ENCODE assay signal across 29 mouse cellular contexts in genomic region chr8:117676460-117676859, GRCm38 (mm10). TPM values are rescaled to one million over a fixed set of nuclear protein-coding genes. Genes with fewer than 3 reads are reported as not detected.
DNase-seq lines count a peak whose midpoint lies in the region; ATAC-seq and TF ChIP-seq lines count a peak whose summit lies in the region.
"Had no signal": no experiment of that assay in that cellular context is flagged by ENCODE, and none has a peak within 500 bp of the region (broad histone marks: within the 10 kb centered on the region; RNA-seq: fewer than 3 reads in every experiment).

No protein-coding gene starts in this region.

- ATAC-seq in liver, embryonic 11.5 days (replicated peaks; ENCODE audit: low FRiP score), result 0 out of 2 replicates have a peak, but pooled peaks have one; percentile 16
- peak; percentile 71 for ATAC-seq in liver, postnatal 0 days
- ATAC-seq: forebrain, embryonic 15.5 days; hindbrain, postnatal 0 days had no signal

- 62% methylated on average over 9 of the region's 9 CpGs for WGBS in liver, embryonic 11.5 days
- 52% methylated on average over 9 of the region's 9 CpGs for WGBS in liver, postnatal 0 days (ENCODE audit: insufficient replicate concordance)

- no peak overlapping the region for H3K4me2 ChIP-seq in liver, embryonic 11.5 days
- peak overlapping the region; percentile 40 for H3K4me2 ChIP-seq in liver, postnatal 0 days (ENCODE audit: low read depth, low read length)
- H3K4me2 ChIP-seq: embryonic facial prominence, embryonic 15.5 days; forebrain, embryonic 15.5 days; heart, embryonic 11.5 days had no signal

- H3K27me3 ChIP-seq in liver, embryonic 11.5 days (replicated peaks; ENCODE audit: control insufficient read depth, insufficient read depth, low read length), result no peaks in the 10 kb centered on the region
- no peaks in the 10 kb centered on the region for H3K27me3 ChIP-seq in liver, postnatal 0 days (ENCODE audit: insufficient read depth, low read length)
- H3K27me3 ChIP-seq: CH12.LX; embryonic facial prominence, embryonic 15.5 days; forebrain, embryonic 15.5 days had no signal

- H3K9me3 ChIP-seq in liver, embryonic 11.5 days (ENCODE audit: control insufficient read depth, low read length), result no peaks in the 10 kb centered on the region
- no peaks in the 10 kb centered on the region for H3K9me3 ChIP-seq in liver, postnatal 0 days (ENCODE audit: low read length)
- H3K9me3 ChIP-seq: embryonic facial prominence, embryonic 15.5 days; forebrain, embryonic 15.5 days had no signal

- no peak for TF ChIP-seq CTCF in liver, postnatal 0 days (IDR thresholded peaks at IDR 0.05; ENCODE audit: low read depth)

- peak; percentile 14 for DNase-seq in urinary bladder, postnatal 14 days (ENCODE audit: low spot score)
- no peak for DNase-seq in urinary bladder, adult 18-20 months (ENCODE audit: low spot score in 2 of 2)
- DNase-seq in liver, embryonic 11.5 days (ENCODE audit: low spot score), result no peak
- peak; percentile 47 for DNase-seq in liver, postnatal 0 days
- no peak for DNase-seq in adrenal gland, adult 8-10 months
- no peak for DNase-seq in embryo, embryonic 10 days (ENCODE audit: low spot score)
- DNase-seq in cerebellum, postnatal 10 days, result no peak
- DNase-seq: adrenal gland, postnatal 14 days; B cell, adult 2 months; cerebellum, adult 2 months; gastrocnemius, postnatal 10 days; kidney, adult 18-20 months; layer of hippocampus, adult 9-11 months; lung, postnatal 4 days; midbrain, embryonic 14.5 days had no signal

- no peaks in the 10 kb centered on the region for H3K4me1 ChIP-seq in liver, embryonic 11.5 days (replicated peaks; ENCODE audit: control insufficient read depth, insufficient read depth, low read length)
- H3K4me1 ChIP-seq in liver, postnatal 0 days (ENCODE audit: insufficient read depth), result peaks cover 15% of the 10 kb centered on the region

- H3K27ac ChIP-seq in liver, embryonic 11.5 days (ENCODE audit: low read depth, low read length), result peak overlapping the region; percentile 56
- H3K27ac ChIP-seq in liver, postnatal 0 days (ENCODE audit: low read depth), result peak overlapping the region; percentile 85
- H3K27ac ChIP-seq: embryonic facial prominence, embryonic 15.5 days; forebrain, embryonic 15.5 days; hindbrain, postnatal 0 days; kidney, postnatal 0 days; left cerebral cortex, adult 2 months had no signal

- no peak overlapping the region for H3K9ac ChIP-seq in liver, embryonic 11.5 days (ENCODE audit: low read depth, low read length)
- H3K9ac ChIP-seq in liver, postnatal 0 days (replicated peaks), result peak overlapping the region; percentile 41
- H3K9ac ChIP-seq: embryonic facial prominence, embryonic 15.5 days; forebrain, embryonic 15.5 days had no signal

- peak; percentile 41; the same call in 1 of the 2 replicates for TF ChIP-seq EP300 in liver, postnatal 0 days (IDR thresholded peaks at IDR 0.05; ENCODE audit: low read depth)

- H3K4me3 ChIP-seq in liver, embryonic 11.5 days (ENCODE audit: low read depth, low read length), result no peak overlapping the region
- H3K4me3 ChIP-seq in liver, postnatal 0 days (ENCODE audit: low read depth, low read length), result no peak overlapping the region
- H3K4me3 ChIP-seq: embryonic facial prominence, embryonic 15.5 days; forebrain, embryonic 15.5 days; left cerebral cortex, adult 2 months had no signal

- no peaks in the 10 kb centered on the region for H3K36me3 ChIP-seq in liver, embryonic 11.5 days (ENCODE audit: control insufficient read depth, insufficient read depth, low read length)
- H3K36me3 ChIP-seq in liver, postnatal 0 days (replicated peaks; ENCODE audit: insufficient read depth, low read length), result no peaks in the 10 kb centered on the region
- H3K36me3 ChIP-seq: embryonic facial prominence, embryonic 15.5 days; forebrain, embryonic 15.5 days; G1E had no signal

RNA-seq across cellular contexts. Expression of gene Sdr42e1, which starts 3.0 kb away (rescaled TPM):
- 1.0 and 1.7 TPM in 2 replicates for polyA plus RNA-seq in liver, embryonic 11.5 days (2014; fragmentation: Nextera tagmentation; extraction: Ambion mirVana)
- polyA plus RNA-seq in liver, postnatal 0 days (2015; fragmentation: Nextera tagmentation; extraction: Ambion mirVana), result 12.6 and 12.8 TPM in 2 replicates
- 1 to 10 TPM; 1.6 to 3.5 (median 2.0) TPM for total RNA-seq in adrenal gland, adult 8-10 months (2022)
- polyA plus RNA-seq: G1E had no signal

RNA-seq across cellular contexts. Expression of gene Hsd17b2, which starts 25.2 kb away (rescaled TPM):
- 13.8 and 15.6 TPM in 2 replicates for polyA plus RNA-seq in liver, embryonic 11.5 days (2014; fragmentation: Nextera tagmentation; extraction: Ambion mirVana)
- polyA plus RNA-seq in liver, postnatal 0 days (2015; fragmentation: Nextera tagmentation; extraction: Ambion mirVana), result 189 and 204 TPM in 2 replicates
- total RNA-seq in adrenal gland, adult 8-10 months (2022), result not detected
- total RNA-seq: CH12.LX; granulocyte monocyte progenitor cell, adult 5-6 weeks; hindbrain, postnatal 0 days; left cerebral cortex, adult 2 months; megakaryocyte-erythroid progenitor cell, adult 5-6 weeks had no signal
- polyA plus RNA-seq: forebrain, embryonic 15.5 days; G1E; heart, postnatal 0 days; hindbrain, embryonic 11.5 days; midbrain, embryonic 14.5 days; neural tube, embryonic 11.5 days; spleen, adult 2 months had no signal

Comparison
In these comparisons a context has a peak if more than half of its experiments do, and no peak if none do; other contexts are left out.
1. DNase-seq: peak in urinary bladder, postnatal 14 days (single experiment) and liver, postnatal 0 days (single experiment); none in urinary bladder, adult 18-20 months (0 of 2), liver, embryonic 11.5 days (single experiment), adrenal gland, adult 8-10 months (single experiment), embryo, embryonic 10 days (single experiment) and cerebellum, postnatal 10 days (0 of 2).
2. RNA of gene Hsd17b2, which starts 25.2 kb away (polyA plus RNA-seq): 189 to 204 TPM in liver, postnatal 0 days; 13.8 to 15.6 TPM in liver, embryonic 11.5 days; every median in the first group is over 10 times any median in the second.